Mouse (Mus musculus) liver, embryonic 14.5 days (tissue): ENCODE measurements around the gene Reep3.

Experiments used
- CTCF ChIP-seq: IDR thresholded peaks from 2 replicates; pipeline ENCODE4 v1.5.1; 2016; ENCODE audit warnings: antibody characterized with exemption, low read depth, control low read depth
- EP300 ChIP-seq: IDR thresholded peaks from 2 replicates; pipeline ENCODE4 v1.6.1; 2016; ENCODE audit warnings: antibody characterized with exemption, low read depth

DNA sequence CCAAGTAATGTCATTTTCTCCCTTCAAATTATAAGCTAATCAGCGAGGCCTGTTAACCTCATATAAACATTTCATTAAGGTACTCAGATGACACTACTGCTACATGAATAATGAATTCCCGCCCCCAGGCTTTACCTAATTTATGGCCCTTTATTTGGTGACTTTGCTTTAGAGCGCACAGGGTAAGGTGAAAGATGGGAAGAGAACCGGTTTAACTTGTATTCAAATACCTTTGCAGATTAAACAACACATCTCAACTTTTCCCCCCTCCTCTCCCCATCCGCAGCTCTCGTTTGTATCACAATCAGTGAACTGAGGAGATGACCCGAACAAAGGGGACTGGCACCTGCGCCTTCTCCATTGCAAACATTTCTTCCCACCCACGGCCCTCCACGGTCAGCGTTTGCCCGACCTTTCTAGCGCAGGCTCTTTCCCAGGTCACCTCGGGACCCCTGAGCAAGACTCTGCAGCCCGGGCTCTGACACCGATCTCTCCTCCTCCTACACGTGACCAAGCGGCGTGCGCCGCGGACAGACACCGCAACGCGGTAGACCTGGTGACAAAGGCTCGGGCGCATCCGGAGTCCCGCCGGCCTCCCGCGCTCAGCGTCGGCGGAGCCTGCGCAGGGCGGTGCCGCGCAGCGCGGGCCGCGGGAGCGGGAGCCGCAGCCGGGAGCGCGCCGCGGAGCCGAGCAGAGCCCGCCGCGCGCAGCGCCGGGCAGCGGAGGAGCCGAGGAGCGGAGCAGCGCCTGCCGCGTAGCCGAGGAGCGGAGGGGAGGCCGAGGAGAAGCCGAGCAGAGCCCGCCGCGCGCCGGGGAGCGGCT lies 736 bp downstream of the Reep3 start, which contains the start of gene Jmjd1c:
- no peak for TF ChIP-seq CTCF
- TF ChIP-seq EP300, result no peak
